10 mouse cellular contexts compared by ENCODE assay signal in genomic region chr5:28955036-28955435, GRCm38 (mm10).
DNase-seq lines count a peak whose midpoint lies in the region; ATAC-seq lines count a peak whose summit lies in the region.
"Had no signal": no experiment of that assay in that cellular context is flagged by ENCODE, and none has a peak within 500 bp of the region (broad histone marks: within the 10 kb centered on the region; RNA-seq: fewer than 3 reads in every experiment).

No protein-coding gene starts in this region.

- DNase-seq in hindbrain, embryonic 10.5 days (ENCODE audit: low spot score): peak; percentile 29
- DNase-seq in 3T3-L1 (ENCODE audit: low read depth, low spot score): peak; percentile 28
- DNase-seq in NIH3T3 (ENCODE audit: low read depth): peak; percentile 58
- peak; percentile 71 to 72 for DNase-seq in kidney, postnatal 4 days
- no peak for DNase-seq in midbrain, embryonic 11.5 days (ENCODE audit: low spot score, missing footprints)

- H3K4me3 ChIP-seq in hindbrain, embryonic 10.5 days: no peak overlapping the region
- H3K4me3 ChIP-seq in hindbrain, embryonic 12.5 days: no peak overlapping the region
- H3K4me3 ChIP-seq in midbrain, embryonic 11.5 days (ENCODE audit: low read depth, low read length): no peak overlapping the region
- H3K4me3 ChIP-seq: forebrain, embryonic 13.5 days; midbrain, embryonic 12.5 days had no signal

- H3K27me3 ChIP-seq in hindbrain, embryonic 10.5 days (ENCODE audit: insufficient read depth, poor library complexity, severe bottlenecking): no peaks in the 10 kb centered on the region
- H3K27me3 ChIP-seq in hindbrain, embryonic 12.5 days: no peaks in the 10 kb centered on the region
- no peaks in the 10 kb centered on the region for H3K27me3 ChIP-seq in midbrain, embryonic 11.5 days (ENCODE audit: control insufficient read depth, insufficient read depth, low read length)
- H3K27me3 ChIP-seq: forebrain, embryonic 13.5 days; midbrain, embryonic 12.5 days had no signal

- no peak overlapping the region for H3K27ac ChIP-seq in hindbrain, embryonic 10.5 days
- H3K27ac ChIP-seq in hindbrain, embryonic 12.5 days: no peak overlapping the region
- H3K27ac ChIP-seq in midbrain, embryonic 11.5 days (ENCODE audit: low read depth, low read length): no peak overlapping the region
- H3K27ac ChIP-seq: forebrain, embryonic 13.5 days; midbrain, embryonic 12.5 days had no signal

- no peaks in the 10 kb centered on the region for H3K4me1 ChIP-seq in hindbrain, embryonic 10.5 days (replicated peaks)
- H3K4me1 ChIP-seq in hindbrain, embryonic 12.5 days: no peaks in the 10 kb centered on the region
- H3K4me1 ChIP-seq in midbrain, embryonic 11.5 days (ENCODE audit: control insufficient read depth, insufficient read depth, low read length): no peaks in the 10 kb centered on the region
- H3K4me1 ChIP-seq: forebrain, embryonic 13.5 days; midbrain, embryonic 12.5 days had no signal

- no peak for ATAC-seq in hindbrain, embryonic 12.5 days (ENCODE audit: low FRiP score)
- ATAC-seq in erythroblast, adult 5-6 weeks (replicated peaks; ENCODE audit: low FRiP score, poor library complexity, severe bottlenecking): no peak
- ATAC-seq in midbrain, embryonic 11.5 days (ENCODE audit: low FRiP score): no peak
- no peak for ATAC-seq in activated CD4-positive, CD25-positive, alpha-beta regulatory T cell, adult 4 months
- ATAC-seq: forebrain, embryonic 13.5 days had no signal

- H3K36me3 ChIP-seq in hindbrain, embryonic 10.5 days: no peaks in the 10 kb centered on the region
- no peaks in the 10 kb centered on the region for H3K36me3 ChIP-seq in hindbrain, embryonic 12.5 days
- H3K36me3 ChIP-seq in midbrain, embryonic 11.5 days (ENCODE audit: control insufficient read depth, insufficient read depth, low read length): no peaks in the 10 kb centered on the region
- H3K36me3 ChIP-seq: midbrain, embryonic 12.5 days had no signal

- no peak overlapping the region for H3K4me2 ChIP-seq in hindbrain, embryonic 12.5 days (replicated peaks)
- H3K4me2 ChIP-seq in midbrain, embryonic 11.5 days: no peak overlapping the region
- H3K4me2 ChIP-seq: forebrain, embryonic 13.5 days; midbrain, embryonic 12.5 days had no signal

- H3K9me3 ChIP-seq in hindbrain, embryonic 10.5 days: no peaks in the 10 kb centered on the region
- no peaks in the 10 kb centered on the region for H3K9me3 ChIP-seq in hindbrain, embryonic 12.5 days (replicated peaks)
- H3K9me3 ChIP-seq in midbrain, embryonic 11.5 days (ENCODE audit: control insufficient read depth, low read length): no peaks in the 10 kb centered on the region
- H3K9me3 ChIP-seq: forebrain, embryonic 13.5 days; midbrain, embryonic 12.5 days had no signal

- H3K9ac ChIP-seq in hindbrain, embryonic 12.5 days: no peak overlapping the region
- no peak overlapping the region for H3K9ac ChIP-seq in midbrain, embryonic 11.5 days (ENCODE audit: low read length)
- H3K9ac ChIP-seq: forebrain, embryonic 13.5 days; midbrain, embryonic 12.5 days had no signal
